Mouse (Mus musculus) small intestine, adult 2 months (tissue): ENCODE measurements around the gene Castor2.

Experiments
- CTCF ChIP-seq: fragments of 200-500 bp; IDR thresholded peaks from 2 replicates; pipeline ENCODE4 v1.5.1; 2012; ENCODE audit warnings: low read depth, mild to moderate bottlenecking, control low read depth, inconsistent platforms, low read length, moderate library complexity, mixed read lengths; ENCODE audit not compliant: insufficient replicate concordance, insufficient read length; ENCODE audit errors: extremely low read depth
- POLR2A ChIP-seq: fragments of 200-500 bp; IDR thresholded peaks from 2 replicates; pipeline ENCODE4 v1.6.1; 2012; ENCODE audit warnings: low read depth, mild to moderate bottlenecking, control low read depth, inconsistent platforms, low read length, moderate library complexity

GRCm38 (mm10) chr5:134169231-134169630 lies 69.7 kb downstream of the Castor2 start:
- TF ChIP-seq CTCF = no peak
- no peak for TF ChIP-seq POLR2A
